Mouse (Mus musculus): ENCODE measurements around the gene Klk1b8.
"Not testable (repeated sequence)": the region's sequence is repeated elsewhere in the genome, so short reads cannot be mapped to it uniquely, and the experiment has no call there.

Klk1b8 gene

GRCm38 (mm10) chr7:43995577-43995976, 45.1 kb downstream of the Klk1b8 start, which contains the start of gene Klk1b11:
Gene Klk1b11, plus strand, starts transcription at chr7:43995877.
- not testable (repeated sequence) for DNase-seq (ENCODE audit: low read depth)
